Mouse (Mus musculus) cerebellum, adult 11-12 months (tissue): ENCODE data around the gene D930048N14Rik.
"Not testable (repeated sequence)": the region's sequence is repeated elsewhere in the genome, so short reads cannot be mapped to it uniquely, and the experiment has no call there.

Experiments used
- DNase-seq: peaks from one replicate; pipeline ENCODE4 v3.0.0; 2022

Gene D930048N14Rik

GRCm38 (mm10) chr11:51629651-51630314, 21.0 kb upstream of the D930048N14Rik start:
- DNase-seq, result no peak

- no peak for DNase-seq
These were observed 18.5 kb upstream of the D930048N14Rik start for GRCm38 (mm10) chr11:51632130-51632753.

GRCm38 (mm10) chr11:51633200-51633599, 17.6 kb upstream of the D930048N14Rik start:
- DNase-seq, result not testable (repeated sequence)

- no peak for DNase-seq
These were observed 17.0 kb upstream of the D930048N14Rik start for GRCm38 (mm10) chr11:51633721-51634120.

- no peak for DNase-seq
These were observed 15.6 kb upstream of the D930048N14Rik start for GRCm38 (mm10) chr11:51635127-51635524.

- DNase-seq, result peak; percentile 92
These were observed 15.0 kb upstream of the D930048N14Rik start, which contains the start of gene Rmnd5b for GRCm38 (mm10) chr11:51635525-51636322. TSS of gene Rmnd5b (minus strand) at chr11:51635896.

- DNase-seq, result peak; percentile 61
These were observed 14.4 kb upstream of the D930048N14Rik start for GRCm38 (mm10) chr11:51636323-51636684.

- no peak for DNase-seq
These were observed 12.8 kb upstream of the D930048N14Rik start for GRCm38 (mm10) chr11:51637971-51638414.

- DNase-seq, result no peak
These were observed 12.3 kb upstream of the D930048N14Rik start for GRCm38 (mm10) chr11:51638497-51638896.

GRCm38 (mm10) chr11:51640748-51641147, 10.0 kb upstream of the D930048N14Rik start:
- no peak for DNase-seq

GRCm38 (mm10) chr11:51643202-51643601, 7.6 kb upstream of the D930048N14Rik start:
- DNase-seq, result no peak

GRCm38 (mm10) chr11:51643761-51644160, 7.0 kb upstream of the D930048N14Rik start:
- DNase-seq, result peak; percentile 64

- no peak for DNase-seq
These were observed 6.5 kb upstream of the D930048N14Rik start for GRCm38 (mm10) chr11:51644217-51644616.

GRCm38 (mm10) chr11:51645293-51645692, 5.5 kb upstream of the D930048N14Rik start:
- no peak for DNase-seq

- no peak for DNase-seq
These were observed 4.5 kb upstream of the D930048N14Rik start for GRCm38 (mm10) chr11:51646245-51646644.

GRCm38 (mm10) chr11:51646751-51647667, 3.7 kb upstream of the D930048N14Rik start:
- DNase-seq, result no peak

- no peak for DNase-seq
These were observed 2.2 kb upstream of the D930048N14Rik start for GRCm38 (mm10) chr11:51648566-51648965.

- DNase-seq, result no peak
These were observed 1.5 kb upstream of the D930048N14Rik start for GRCm38 (mm10) chr11:51649111-51649888.

- no peak for DNase-seq
These were observed 910 bp upstream of the D930048N14Rik start for GRCm38 (mm10) chr11:51649889-51650199.

GRCm38 (mm10) chr11:51650261-51650660, 493 bp upstream of the D930048N14Rik start:
- DNase-seq, result no peak

GRCm38 (mm10) chr11:51652889-51653418, 2.2 kb downstream of the D930048N14Rik start:
- DNase-seq, result no peak

- no peak for DNase-seq
These were observed 3.0 kb downstream of the D930048N14Rik start for GRCm38 (mm10) chr11:51653736-51654135.
